Mouse (Mus musculus) forebrain, embryonic 14.5 days (tissue): ENCODE data around the gene Nt5dc1. TPM values are rescaled to one million over a fixed set of nuclear protein-coding genes. Genes with fewer than 3 reads are reported as not detected.
"Not testable (repeated sequence)": the region's sequence is repeated elsewhere in the genome, so short reads cannot be mapped to it uniquely, and the experiment has no call there.

Experiments used
- ATAC-seq: fragments of 200-750 bp; cut with Nextera tagmentation; 2 replicates; pipeline ENCODE4 v1.8.0; 2017; ENCODE audit warnings: mild to moderate bottlenecking, moderate library complexity
- DNase-seq: peaks from one replicate; pipeline ENCODE4 v3.0.0-alpha.2; 2015; ENCODE audit warnings: low spot score
- H3K27ac ChIP-seq: fragments of 300-500 bp; sonication (generic); 2 replicates; pipeline ENCODE4 v1.5.1; 2014; ENCODE audit warnings: low read depth, mild to moderate bottlenecking, control low read depth, low read length, moderate library complexity
- H3K27me3 ChIP-seq: fragments of 300-500 bp; sonication (generic); replicated peaks from 2 replicates; pipeline ENCODE4 v1.6.1; 2014; ENCODE audit warnings: low read length, control low read depth, mixed read lengths; ENCODE audit not compliant: control insufficient read depth, insufficient read depth
- H3K36me3 ChIP-seq: fragments of 300-500 bp; sonication (generic); 2 replicates; pipeline ENCODE4 v1.6.1; 2014; ENCODE audit warnings: low read length, control low read depth; ENCODE audit not compliant: control insufficient read depth, insufficient read depth
- H3K4me1 ChIP-seq: fragments of 300-500 bp; sonication (generic); 2 replicates; pipeline ENCODE4 v1.6.1; 2014; ENCODE audit warnings: antibody characterized with exemption, low read length, control low read depth; ENCODE audit not compliant: control insufficient read depth, insufficient read depth
- H3K4me2 ChIP-seq: fragments of 300-500 bp; sonication (generic); 2 replicates; pipeline ENCODE4 v1.6.1; 2014; ENCODE audit warnings: mild to moderate bottlenecking, control low read depth, low read length
- H3K4me3 ChIP-seq: fragments of 300-500 bp; sonication (generic); 2 replicates; pipeline ENCODE4 v1.5.1; 2014; ENCODE audit warnings: low read depth, low read length, control low read depth
- H3K9ac ChIP-seq: fragments of 300-500 bp; sonication (generic); 2 replicates; pipeline ENCODE4 v1.6.1; 2014; ENCODE audit warnings: mild to moderate bottlenecking, low read length, control low read depth, moderate library complexity
- H3K9me3 ChIP-seq: fragments of 300-500 bp; sonication (generic); replicated peaks from 2 replicates; pipeline ENCODE4 v1.6.1; 2016; ENCODE audit warnings: low read length, control low read depth, mixed read lengths; ENCODE audit not compliant: control insufficient read depth
- WGBS: fragments of 180-500 bp; shearing (Covaris S2); extraction: QIAGEN DNeasy Blood & Tissue Kit; methylation state at CpG from one replicate; pipeline ENCODE4 v1.1.7; 2014; 5-methylcytosine and 5-hydroxymethylcytosine counted together
- polyA plus RNA-seq: library from polyadenylated mRNA; unstranded; fragments of >200 nt; fragmentation: Nextera tagmentation; extraction: Ambion mirVana; gene quantifications from 2 replicates; pipeline ENCODE4 v1.2.1, GENCODE M21; 2014

The Nt5dc1 gene
- polyA plus RNA-seq: 2.0 and 3.6 TPM in 2 replicates

- no peaks in the 10 kb centered on the region for H3K36me3 ChIP-seq
- peak; percentile 92 for DNase-seq
- peak within 1 kb of the TSS; percentile 50 for H3K4me2 ChIP-seq
- no peak within 1 kb of the TSS; the same call in 1 of the 2 replicates for H3K27ac ChIP-seq
- H3K4me1 ChIP-seq: peaks cover 2% of the 10 kb centered on the region; the same call in 1 of the 2 replicates
- H3K9ac ChIP-seq: peak within 1 kb of the TSS; percentile 55
- H3K27me3 ChIP-seq: no peaks in the 10 kb centered on the region
- ATAC-seq: peak; percentile 99
- under 1% methylated on average over 48 of the region's 49 CpGs for WGBS
- H3K4me3 ChIP-seq: peak within 1 kb of the TSS; percentile 41
- no peaks in the 10 kb centered on the region for H3K9me3 ChIP-seq
Observed at GRCm38 (mm10) chr10:34418204-34418756, at the start of gene Nt5dc1. Gene Nt5dc1, minus strand, starts transcription at chr10:34418552.

- no peak for ATAC-seq
- 94% methylated on average over 4 of the region's 4 CpGs for WGBS
- no peaks in the 10 kb centered on the region for H3K27me3 ChIP-seq
- H3K4me2 ChIP-seq: no peak overlapping the region
- H3K4me1 ChIP-seq: no peaks in the 10 kb centered on the region
- no peak overlapping the region for H3K9ac ChIP-seq
- no peak overlapping the region for H3K27ac ChIP-seq
- DNase-seq: no peak
- no peak overlapping the region for H3K4me3 ChIP-seq
- H3K9me3 ChIP-seq: no peaks in the 10 kb centered on the region
- no peaks in the 10 kb centered on the region for H3K36me3 ChIP-seq
Observed at GRCm38 (mm10) chr10:34464321-34464720, 46.0 kb upstream of the Nt5dc1 start.

GRCm38 (mm10) chr10:34461451-34461850 is 43.1 kb upstream of the Nt5dc1 start:
- Histone ChIP-seq H3K4me3 (no peak overlapping the region), H3K4me1 (no peaks in the 10 kb centered on the region), H3K9me3 (no peaks in the 10 kb centered on the region), H3K27ac (no peak overlapping the region), H3K36me3 (no peaks in the 10 kb centered on the region), H3K4me2 (no peak overlapping the region), H3K27me3 (no peaks in the 10 kb centered on the region), H3K9ac (no peak overlapping the region)
- DNase-seq (peak; percentile 41), ATAC-seq (no peak)
- 32% methylated on average over 4 of the region's 4 CpGs for WGBS

GRCm38 (mm10) chr10:34449469-34449868 is 31.1 kb upstream of the Nt5dc1 start:
- no peak for ATAC-seq
- H3K27me3 ChIP-seq: no peaks in the 10 kb centered on the region
- 80% methylated on average over 1 of the region's 1 CpGs for WGBS
- no peak overlapping the region for H3K27ac ChIP-seq
- H3K4me3 ChIP-seq: no peak overlapping the region
- no peaks in the 10 kb centered on the region for H3K36me3 ChIP-seq
- no peak overlapping the region for H3K4me2 ChIP-seq
- DNase-seq: no peak
- H3K4me1 ChIP-seq: no peaks in the 10 kb centered on the region
- no peak overlapping the region for H3K9ac ChIP-seq
- H3K9me3 ChIP-seq: no peaks in the 10 kb centered on the region

GRCm38 (mm10) chr10:34434191-34434590 is 15.8 kb upstream of the Nt5dc1 start:
- not testable (repeated sequence) for H3K27ac ChIP-seq, H3K9ac ChIP-seq, DNase-seq, H3K4me1 ChIP-seq, H3K9me3 ChIP-seq, H3K4me2 ChIP-seq, H3K4me3 ChIP-seq, ATAC-seq, H3K27me3 ChIP-seq, H3K36me3 ChIP-seq
- WGBS: 94% methylated on average over 6 of the region's 14 CpGs

- Histone ChIP-seq H3K9ac (no peak overlapping the region), H3K27me3 (no peaks in the 10 kb centered on the region), H3K4me1 (no peaks in the 10 kb centered on the region), H3K27ac (no peak overlapping the region), H3K4me3 (no peak overlapping the region), H3K9me3 (no peaks in the 10 kb centered on the region), H3K36me3 (no peaks in the 10 kb centered on the region), H3K4me2 (no peak overlapping the region)
- no peak for ATAC-seq
- peak; percentile 62 for DNase-seq
Observed at GRCm38 (mm10) chr10:34431783-34432182, 13.4 kb upstream of the Nt5dc1 start.

- Histone ChIP-seq H3K4me2 (peak overlapping the region; percentile 50), H3K9ac (peak overlapping the region; percentile 55), H3K4me3 (peak overlapping the region; percentile 41)
- H3K36me3 ChIP-seq, H3K4me1 ChIP-seq, ATAC-seq, H3K27ac ChIP-seq, H3K9me3 ChIP-seq, DNase-seq, H3K27me3 ChIP-seq: not testable (repeated sequence)
- WGBS: 77% methylated on average over 4 of the region's 4 CpGs
Observed at GRCm38 (mm10) chr10:34418794-34419193, 442 bp upstream of the Nt5dc1 start.

- no peaks in the 10 kb centered on the region for H3K27me3 ChIP-seq
- DNase-seq (no peak), ATAC-seq (no peak)
- H3K36me3 ChIP-seq: no peaks in the 10 kb centered on the region
- no peak overlapping the region for H3K9ac ChIP-seq
- no peak overlapping the region for H3K4me2 ChIP-seq
- no peaks in the 10 kb centered on the region for H3K9me3 ChIP-seq
- H3K4me3 ChIP-seq: no peak overlapping the region
- no peak overlapping the region for H3K27ac ChIP-seq
- no peaks in the 10 kb centered on the region for H3K4me1 ChIP-seq
Observed at GRCm38 (mm10) chr10:34399267-34399666, 19.1 kb downstream of the Nt5dc1 start.

- Histone ChIP-seq H3K9ac (no peak overlapping the region), H3K9me3 (no peaks in the 10 kb centered on the region), H3K4me2 (no peak overlapping the region), H3K27ac (no peak overlapping the region), H3K4me3 (no peak overlapping the region), H3K27me3 (no peaks in the 10 kb centered on the region), H3K4me1 (no peaks in the 10 kb centered on the region), H3K36me3 (no peaks in the 10 kb centered on the region)
- 19% methylated on average over 4 of the region's 4 CpGs for WGBS
- ATAC-seq (0 out of 2 replicates have a peak, but pooled peaks have one; percentile 50), DNase-seq (peak; percentile 14)
Observed at GRCm38 (mm10) chr10:34396959-34397358, 21.4 kb downstream of the Nt5dc1 start.
